ENCODE assay signal across 16 mouse cellular contexts in the genomic region with DNA sequence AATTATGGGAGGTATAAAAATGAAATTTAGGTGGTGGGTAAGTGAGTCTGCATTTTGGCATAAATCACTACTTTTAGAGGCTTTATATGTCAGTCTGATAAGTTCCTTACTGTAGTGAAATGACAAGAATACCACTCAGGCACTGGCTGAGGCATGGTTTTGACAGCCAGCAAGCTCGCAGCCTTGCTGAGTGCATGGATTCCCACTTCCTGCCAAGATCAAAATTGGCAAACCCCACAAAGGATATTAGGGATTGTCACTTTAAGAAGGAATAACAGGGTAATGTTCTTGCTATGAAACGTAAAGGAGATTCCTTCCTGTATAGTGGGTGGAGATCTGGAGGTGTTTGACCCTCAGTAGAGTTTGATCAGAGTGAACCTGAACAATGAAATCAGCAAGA. TPM values are rescaled to one million over a fixed set of nuclear protein-coding genes. Genes with fewer than 3 reads are reported as not detected.
DNase-seq lines count a peak whose midpoint lies in the region; ATAC-seq lines count a peak whose summit lies in the region.
"Had no signal": no experiment of that assay in that cellular context is flagged by ENCODE, and none has a peak within 500 bp of the region (broad histone marks: within the 10 kb centered on the region; RNA-seq: fewer than 3 reads in every experiment).

No protein-coding gene starts in this region.

- H3K4me3 ChIP-seq in forebrain, embryonic 12.5 days (replicated peaks), result no peak overlapping the region
- H3K4me3 ChIP-seq in forebrain, embryonic 10.5 days, result no peak overlapping the region
- no peak overlapping the region for H3K4me3 ChIP-seq in hindbrain, embryonic 12.5 days
- H3K4me3 ChIP-seq in hindbrain, embryonic 16.5 days (ENCODE audit: low read length), result no peak overlapping the region
- no peak overlapping the region for H3K4me3 ChIP-seq in midbrain, embryonic 16.5 days (ENCODE audit: low read depth, low read length)
- H3K4me3 ChIP-seq in midbrain, embryonic 15.5 days, result no peak overlapping the region
- H3K4me3 ChIP-seq: limb, embryonic 10.5 days; megakaryocyte, embryonic 14.5 days had no signal

- H3K27ac ChIP-seq in forebrain, embryonic 12.5 days, result 0 out of 2 replicates have a peak overlapping the region, but pooled peaks have one; percentile 36
- H3K27ac ChIP-seq in forebrain, embryonic 10.5 days, result no peak overlapping the region
- peak overlapping the region; percentile 44; the same call in 1 of the 2 replicates for H3K27ac ChIP-seq in hindbrain, embryonic 12.5 days
- no peak overlapping the region for H3K27ac ChIP-seq in hindbrain, embryonic 16.5 days (ENCODE audit: low read depth, low read length)
- 0 out of 2 replicates have a peak overlapping the region, but pooled peaks have one; percentile 7 for H3K27ac ChIP-seq in midbrain, embryonic 16.5 days (ENCODE audit: low read length)
- no peak overlapping the region for H3K27ac ChIP-seq in midbrain, embryonic 15.5 days
- H3K27ac ChIP-seq: limb, embryonic 10.5 days had no signal

- peaks cover 15% of the 10 kb centered on the region for H3K36me3 ChIP-seq in forebrain, embryonic 12.5 days (replicated peaks)
- H3K36me3 ChIP-seq in forebrain, embryonic 10.5 days (replicated peaks), result peaks cover 16% of the 10 kb centered on the region
- peaks cover 13% of the 10 kb centered on the region for H3K36me3 ChIP-seq in hindbrain, embryonic 12.5 days
- no peaks in the 10 kb centered on the region for H3K36me3 ChIP-seq in hindbrain, embryonic 16.5 days (ENCODE audit: control insufficient read depth, insufficient read depth, low read length)
- H3K36me3 ChIP-seq in midbrain, embryonic 16.5 days (ENCODE audit: control insufficient read depth, insufficient read depth, low read length), result no peaks in the 10 kb centered on the region
- H3K36me3 ChIP-seq in midbrain, embryonic 15.5 days (replicated peaks), result no peaks in the 10 kb centered on the region

- H3K9ac ChIP-seq in forebrain, embryonic 12.5 days, result no peak overlapping the region
- no peak overlapping the region for H3K9ac ChIP-seq in hindbrain, embryonic 12.5 days
- H3K9ac ChIP-seq in hindbrain, embryonic 16.5 days (ENCODE audit: low read depth, low read length), result no peak overlapping the region
- H3K9ac ChIP-seq in midbrain, embryonic 16.5 days (ENCODE audit: low read depth, low read length), result no peak overlapping the region
- no peak overlapping the region for H3K9ac ChIP-seq in midbrain, embryonic 15.5 days

- 41% methylated on average over 2 of the region's 2 CpGs for WGBS in forebrain, embryonic 12.5 days
- WGBS in forebrain, embryonic 10.5 days, result 74% methylated on average over 2 of the region's 2 CpGs
- WGBS in hindbrain, embryonic 12.5 days, result 40% methylated on average over 2 of the region's 2 CpGs
- WGBS in hindbrain, embryonic 16.5 days, result 23% methylated on average over 2 of the region's 2 CpGs
- WGBS in midbrain, embryonic 16.5 days, result 54% methylated on average over 2 of the region's 2 CpGs
- WGBS in midbrain, embryonic 15.5 days, result 48% methylated on average over 2 of the region's 2 CpGs

- no peaks in the 10 kb centered on the region for H3K27me3 ChIP-seq in forebrain, embryonic 12.5 days
- H3K27me3 ChIP-seq in forebrain, embryonic 10.5 days (ENCODE audit: poor library complexity, severe bottlenecking), result no peaks in the 10 kb centered on the region
- no peaks in the 10 kb centered on the region for H3K27me3 ChIP-seq in hindbrain, embryonic 12.5 days
- no peaks in the 10 kb centered on the region for H3K27me3 ChIP-seq in hindbrain, embryonic 16.5 days (replicated peaks; ENCODE audit: control insufficient read depth, insufficient read depth, low read length)
- H3K27me3 ChIP-seq in midbrain, embryonic 16.5 days (ENCODE audit: control insufficient read depth, insufficient read depth, low read depth, low read length), result no peaks in the 10 kb centered on the region
- H3K27me3 ChIP-seq in midbrain, embryonic 15.5 days (replicated peaks), result no peaks in the 10 kb centered on the region

- H3K9me3 ChIP-seq in forebrain, embryonic 12.5 days, result no peaks in the 10 kb centered on the region
- 0 out of 2 replicates have a peak, but pooled peaks cover 6% of the 10 kb centered on the region for H3K9me3 ChIP-seq in forebrain, embryonic 10.5 days
- peaks cover 10% of the 10 kb centered on the region for H3K9me3 ChIP-seq in hindbrain, embryonic 12.5 days (replicated peaks)
- H3K9me3 ChIP-seq in hindbrain, embryonic 16.5 days (ENCODE audit: control insufficient read depth, low read length), result peaks cover 4% of the 10 kb centered on the region
- no peaks in the 10 kb centered on the region for H3K9me3 ChIP-seq in midbrain, embryonic 16.5 days (replicated peaks; ENCODE audit: control insufficient read depth, low read length, poor library complexity, severe bottlenecking)
- H3K9me3 ChIP-seq in midbrain, embryonic 15.5 days, result no peaks in the 10 kb centered on the region
- H3K9me3 ChIP-seq: limb, embryonic 10.5 days; megakaryocyte, embryonic 14.5 days had no signal

- peaks cover 33% of the 10 kb centered on the region for H3K4me1 ChIP-seq in forebrain, embryonic 12.5 days
- peaks cover 23% of the 10 kb centered on the region for H3K4me1 ChIP-seq in forebrain, embryonic 10.5 days
- peaks cover 19% of the 10 kb centered on the region for H3K4me1 ChIP-seq in hindbrain, embryonic 12.5 days
- H3K4me1 ChIP-seq in hindbrain, embryonic 16.5 days (ENCODE audit: control insufficient read depth, insufficient read depth, low read depth, low read length), result peaks cover 9% of the 10 kb centered on the region
- H3K4me1 ChIP-seq in midbrain, embryonic 16.5 days (ENCODE audit: control insufficient read depth, insufficient read depth, low read length), result no peaks in the 10 kb centered on the region
- H3K4me1 ChIP-seq in midbrain, embryonic 15.5 days, result peaks cover 8% of the 10 kb centered on the region; the same call in 1 of the 2 replicates
- H3K4me1 ChIP-seq: limb, embryonic 10.5 days; megakaryocyte, embryonic 14.5 days had no signal

- H3K4me2 ChIP-seq in forebrain, embryonic 12.5 days, result no peak overlapping the region; the same call in 1 of the 2 replicates
- H3K4me2 ChIP-seq in hindbrain, embryonic 12.5 days (replicated peaks), result no peak overlapping the region
- no peak overlapping the region for H3K4me2 ChIP-seq in hindbrain, embryonic 16.5 days (ENCODE audit: low read length)
- H3K4me2 ChIP-seq in midbrain, embryonic 16.5 days (ENCODE audit: low read length), result no peak overlapping the region
- H3K4me2 ChIP-seq in midbrain, embryonic 15.5 days, result no peak overlapping the region

- no peak for ATAC-seq in forebrain, embryonic 12.5 days (ENCODE audit: low FRiP score)
- ATAC-seq in hindbrain, embryonic 12.5 days (ENCODE audit: low FRiP score), result no peak
- ATAC-seq in hindbrain, embryonic 16.5 days, result no peak
- ATAC-seq in midbrain, embryonic 16.5 days, result no peak
- no peak for ATAC-seq in midbrain, embryonic 15.5 days (replicated peaks)
- ATAC-seq: intestine, postnatal 0 days had no signal

- DNase-seq in forebrain, embryonic 10.5 days (ENCODE audit: extremely low spot score, low spot score), result no peak
- DNase-seq in kidney, adult 8-10 months, result no peak
- DNase-seq: adrenal gland, postnatal 25 days; cerebellum, adult 11 months; embryo, embryonic 11 days; right cerebral cortex, adult 18-20 months; spleen, adult 18-20 months had no signal

RNA-seq across cellular contexts. Expression of a gene that starts 27.4 kb away (rescaled TPM):
- polyA plus RNA-seq in forebrain, embryonic 12.5 days (2016; fragmentation: Nextera tagmentation; extraction: Ambion mirVana), result 50.8 and 52.3 TPM in 2 replicates
- 14.3 and 21.3 TPM in 2 replicates for polyA plus RNA-seq in forebrain, embryonic 10.5 days (2016; fragmentation: Nextera tagmentation; extraction: Ambion mirVana)
- 28.0 and 28.2 TPM in 2 replicates for polyA plus RNA-seq in hindbrain, embryonic 12.5 days (2016; fragmentation: Nextera tagmentation; extraction: Ambion mirVana)
- 20.9 and 21.5 TPM in 2 replicates for polyA plus RNA-seq in hindbrain, embryonic 16.5 days (2015; fragmentation: Nextera tagmentation; extraction: Ambion mirVana)
- 11.6 and 12.1 TPM in 2 replicates for polyA plus RNA-seq in midbrain, embryonic 16.5 days (2015; fragmentation: Nextera tagmentation; extraction: Ambion mirVana)
- polyA plus RNA-seq in midbrain, embryonic 15.5 days (2015; fragmentation: Nextera tagmentation; extraction: Ambion mirVana), result 12.7 and 13.7 TPM in 2 replicates
- polyA plus RNA-seq: C2C12 had no signal

RNA-seq across cellular contexts. Expression of a gene that starts 32.7 kb away (rescaled TPM):
- 62.1 and 67.2 TPM in 2 replicates for polyA plus RNA-seq in forebrain, embryonic 12.5 days (2016; fragmentation: Nextera tagmentation; extraction: Ambion mirVana)
- polyA plus RNA-seq in forebrain, embryonic 10.5 days (2016; fragmentation: Nextera tagmentation; extraction: Ambion mirVana), result 10.9 and 17.6 TPM in 2 replicates
- polyA plus RNA-seq in hindbrain, embryonic 12.5 days (2016; fragmentation: Nextera tagmentation; extraction: Ambion mirVana), result 58.4 and 62.7 TPM in 2 replicates
- polyA plus RNA-seq in hindbrain, embryonic 16.5 days (2015; fragmentation: Nextera tagmentation; extraction: Ambion mirVana), result 38.4 and 43.4 TPM in 2 replicates
- 25.8 and 26.6 TPM in 2 replicates for polyA plus RNA-seq in midbrain, embryonic 16.5 days (2015; fragmentation: Nextera tagmentation; extraction: Ambion mirVana)
- polyA plus RNA-seq in midbrain, embryonic 15.5 days (2015; fragmentation: Nextera tagmentation; extraction: Ambion mirVana), result 26.5 and 27.8 TPM in 2 replicates

Comparison
In these comparisons a context has a peak if more than half of its experiments do, and no peak if none do; other contexts are left out.
1. H3K27ac ChIP-seq: peak in forebrain, embryonic 12.5 days (single experiment), hindbrain, embryonic 12.5 days (single experiment) and midbrain, embryonic 16.5 days (single experiment); none in forebrain, embryonic 10.5 days (single experiment), hindbrain, embryonic 16.5 days (single experiment) and midbrain, embryonic 15.5 days (single experiment).